Mouse (Mus musculus) heart, postnatal 4 days (tissue): ENCODE measurements at regions not wholly inside any gene's neighbourhood (a gene's known extent, or its start where the extent isn't known, plus 50 kb on each side); places are given as distances from the start of the nearest gene placed in this dataset.

Experiments used
- DNase-seq: peaks from one replicate; pipeline ENCODE4 v3.0.0; 2021

- DNase-seq = peak; percentile 14
Measured at GRCm38 (mm10) chrX:145758406-145758805, 253.4 kb upstream of the Amot start.

DNA sequence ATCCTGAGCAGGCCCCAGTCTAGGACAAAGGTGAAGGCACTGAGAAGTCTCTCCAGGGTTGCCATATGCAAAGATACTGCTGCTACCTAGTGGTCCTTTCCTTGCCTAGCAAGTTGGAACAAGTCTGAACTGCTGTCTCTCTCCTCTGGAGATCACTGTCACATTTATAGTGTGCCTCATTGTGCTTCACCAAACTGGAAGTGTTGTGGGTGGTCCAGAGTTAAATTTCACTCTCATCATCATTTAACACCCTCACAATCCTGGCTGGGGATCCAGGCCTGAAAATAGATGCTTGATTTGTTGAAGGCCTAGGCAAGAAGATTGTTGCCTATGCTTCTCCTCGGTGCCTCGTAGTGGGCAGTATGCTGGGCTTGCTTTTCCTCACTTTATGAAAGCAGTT, 248.4 kb upstream of the Amot start:
- DNase-seq = no peak
